In the genomic region with DNA sequence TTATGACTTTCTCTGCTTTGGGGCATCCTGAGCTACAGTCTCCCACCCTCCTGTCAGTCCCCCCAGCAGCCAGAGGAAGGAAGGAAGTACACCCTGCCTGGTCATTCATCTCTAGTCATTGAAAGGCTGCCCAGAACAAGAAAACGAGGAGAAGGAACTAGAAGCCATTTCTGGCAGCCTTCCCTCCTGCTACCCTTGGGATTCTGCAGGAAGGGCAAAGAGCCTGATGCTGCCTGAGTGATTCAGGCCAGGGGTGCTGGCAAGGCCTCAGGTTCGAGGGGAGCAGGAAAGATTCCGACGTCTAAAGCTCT, we compare ENCODE assay signal across 8 mouse cellular contexts.
A peak's percentile ranks its signal among the peaks of the same experiment; 100 is the strongest.
DNase-seq lines count a peak whose midpoint lies in the region; ATAC-seq and TF ChIP-seq lines count a peak whose summit lies in the region.

No protein-coding gene starts in this region.

- WGBS in kidney, postnatal 0 days: 45% methylated on average over 4 of the region's 4 CpGs

- TF ChIP-seq CTCF in kidney, postnatal 0 days (IDR thresholded peaks at IDR 0.05; ENCODE audit: low read depth): no peak

- no peaks in the 10 kb centered on the region for H3K36me3 ChIP-seq in kidney, postnatal 0 days (ENCODE audit: insufficient read depth, low read length)

- H3K4me3 ChIP-seq in kidney, postnatal 0 days (replicated peaks; ENCODE audit: low read depth, low read length): no peak overlapping the region

- no peak overlapping the region for H3K9ac ChIP-seq in kidney, postnatal 0 days (ENCODE audit: low read depth, low read length)

- 0 out of 2 replicates have a peak, but pooled peaks cover 2% of the 10 kb centered on the region for H3K4me1 ChIP-seq in kidney, postnatal 0 days (replicated peaks; ENCODE audit: insufficient read depth, low read length)

- DNase-seq in adrenal gland, adult 2 months: peak; percentile 64
- peak; percentile 76 for DNase-seq in adrenal gland, postnatal 10 days
- DNase-seq in heart, adult 9 months (ENCODE audit: low spot score in 2 of 2): peak; percentile 46 to 52
- DNase-seq in kidney, postnatal 0 days (ENCODE audit: low spot score): peak; percentile 32
- peak; percentile 27 for DNase-seq in lung, postnatal 36 days
- DNase-seq in embryo, embryonic 10 days (ENCODE audit: low spot score): no peak
- no peak for DNase-seq in spleen, adult 18-20 months

- no peak for ATAC-seq in kidney, postnatal 0 days (replicated peaks; ENCODE audit: low FRiP score, low read depth)
- ATAC-seq in megakaryocyte, adult 5-6 weeks (ENCODE audit: poor library complexity, severe bottlenecking): no peak

- H3K4me2 ChIP-seq in kidney, postnatal 0 days (ENCODE audit: low read length): no peak overlapping the region

- no peaks in the 10 kb centered on the region for H3K9me3 ChIP-seq in kidney, postnatal 0 days (replicated peaks; ENCODE audit: low read length)

- H3K27ac ChIP-seq in kidney, postnatal 0 days: no peak overlapping the region

- no peaks in the 10 kb centered on the region for H3K27me3 ChIP-seq in kidney, postnatal 0 days (ENCODE audit: insufficient read depth, low read length)

Comparison
In these comparisons a context has a peak if more than half of its experiments do, and no peak if none do; other contexts are left out.
1. DNase-seq: peak in adrenal gland, adult 2 months (single experiment), adrenal gland, postnatal 10 days (single experiment), heart, adult 9 months (2 of 2), kidney, postnatal 0 days (single experiment) and lung, postnatal 36 days (single experiment); none in embryo, embryonic 10 days (single experiment) and spleen, adult 18-20 months (0 of 2).